Mouse (Mus musculus) adrenal gland, postnatal 25 days (tissue): ENCODE measurements around the gene Cnppd1. TPM values are rescaled to one million over a fixed set of nuclear protein-coding genes. Genes with fewer than 3 reads are reported as not detected.
A peak's percentile ranks its signal among the peaks of the same experiment; 100 is the strongest.

Source experiments
- DNase-seq: peaks from one replicate; pipeline ENCODE4 v3.0.0; 2021; ENCODE audit warnings: mixed read lengths
- long read RNA-seq: library from polyadenylated mRNA; stranded (forward); transcript quantifications from one replicate; pipeline ENCODE4 v2.0.0, GENCODE M21; 2021
- total RNA-seq: library from RNA; stranded (reverse); gene quantifications from 2 replicates; pipeline ENCODE4 v1.2.3, GENCODE M21; 2021

Gene Cnppd1
- total RNA-seq = 41.2 and 48.9 TPM in 2 replicates
- long read RNA-seq, transcript Cnppd1-208 (8 exons, 2,062 nt) = major isoform, 11 of 33 reads
- long read RNA-seq, partial matches to known transcripts = 3 of 33 reads
- long read RNA-seq, other reads (novel, unspliced or antisense) = 11 of 33 reads

DNA sequence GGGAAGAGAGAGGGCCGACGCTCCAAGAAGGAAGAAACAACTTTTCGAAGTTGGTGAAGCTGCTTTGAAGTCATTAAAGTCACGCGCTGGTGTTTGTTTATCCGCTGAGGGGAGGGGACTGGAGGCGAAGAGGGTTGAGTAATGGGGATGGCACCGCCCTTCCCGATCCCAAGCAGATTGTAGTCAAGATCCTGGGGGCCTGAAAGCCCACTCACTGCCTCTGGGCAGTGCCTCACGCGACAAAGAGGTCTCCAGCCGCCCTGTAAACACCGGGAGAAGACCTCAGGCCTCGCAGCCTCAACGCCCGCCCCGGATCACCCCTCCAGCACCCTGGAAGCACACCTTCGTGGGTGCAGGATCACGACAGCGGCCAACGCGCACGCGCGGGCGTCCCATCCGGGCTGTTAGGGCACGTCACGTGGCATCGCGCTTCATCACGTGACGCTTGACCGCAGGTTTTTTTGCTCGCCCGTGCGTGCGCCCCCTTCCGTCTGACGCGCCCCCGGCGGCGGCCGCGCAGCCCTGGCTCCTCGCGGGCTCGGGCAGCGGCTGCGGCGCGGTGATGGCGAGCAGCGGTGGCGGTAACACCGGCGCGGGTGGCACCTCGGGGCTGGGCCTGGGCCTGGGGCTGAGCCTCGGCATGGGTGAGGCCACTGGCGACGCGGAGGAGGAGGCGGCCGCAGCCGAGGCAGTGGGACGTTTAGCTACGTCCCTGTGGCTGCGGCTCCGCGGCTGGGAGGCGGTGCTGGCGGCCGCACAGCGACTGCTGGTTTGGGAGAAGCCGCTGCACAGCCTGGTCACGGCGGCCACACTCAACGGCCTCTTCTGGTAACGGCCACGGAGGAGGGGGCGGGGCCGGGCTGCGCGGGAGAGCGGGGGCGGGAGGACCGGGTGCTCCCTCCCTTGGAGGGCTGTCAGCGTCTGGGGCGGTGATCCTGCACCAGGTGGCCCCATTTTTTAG lies at the start of gene Cnppd1, which contains the start of gene Retreg2:
TSS of gene Cnppd1 (minus strand) at position 411 of the 961 bp plus-strand sequence.
TSS of gene Retreg2 (plus strand) at position 478 of the 961 bp plus-strand sequence.
- DNase-seq = peak; percentile 97

DNA sequence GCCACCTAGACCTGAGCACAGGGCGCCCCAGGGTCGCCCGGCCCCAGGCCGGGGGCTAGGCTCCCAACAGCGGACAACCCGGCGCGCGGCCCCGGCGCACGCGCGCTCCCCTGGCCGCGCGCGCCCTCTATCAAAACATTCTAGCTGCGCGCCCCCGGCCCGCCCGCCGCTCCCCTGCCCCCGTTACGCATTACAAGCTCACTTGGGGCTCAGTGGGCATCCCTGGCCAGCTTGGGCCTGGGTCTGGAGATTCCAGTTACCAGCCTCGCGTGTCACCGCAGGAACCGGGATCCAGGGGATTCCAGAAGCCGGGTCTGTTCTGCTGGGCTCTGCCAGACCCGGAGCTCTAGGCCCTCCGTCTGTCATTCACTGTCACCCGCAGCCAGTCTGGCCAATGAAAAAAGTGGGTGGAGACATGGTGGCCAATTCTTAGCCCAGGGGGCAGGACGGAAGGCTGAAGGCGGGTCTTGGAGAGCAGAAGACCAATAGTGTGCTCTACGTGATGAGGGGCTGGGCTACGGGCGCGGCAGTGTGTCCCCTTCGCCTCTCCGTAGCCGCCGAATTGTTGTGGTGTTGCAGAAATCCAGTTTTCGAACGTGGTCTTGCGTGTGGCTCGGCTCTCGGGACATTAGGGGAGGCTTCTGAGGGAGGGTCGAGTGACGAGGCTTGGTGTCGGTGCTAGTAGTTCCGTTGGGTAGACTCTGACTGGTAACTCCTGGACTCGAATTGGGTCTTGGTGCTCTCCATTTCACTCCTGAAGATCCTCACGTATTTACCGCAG lies 49.3 kb upstream of the Cnppd1 start, which contains the start of the genes Ankzf1 and Atg9a:
TSS of gene Ankzf1 (plus strand) at position 530 of the 781 bp plus-strand sequence.
TSS of gene Atg9a (minus strand) at position 575 of the 781 bp plus-strand sequence.
- peak; percentile 89 for DNase-seq

DNA sequence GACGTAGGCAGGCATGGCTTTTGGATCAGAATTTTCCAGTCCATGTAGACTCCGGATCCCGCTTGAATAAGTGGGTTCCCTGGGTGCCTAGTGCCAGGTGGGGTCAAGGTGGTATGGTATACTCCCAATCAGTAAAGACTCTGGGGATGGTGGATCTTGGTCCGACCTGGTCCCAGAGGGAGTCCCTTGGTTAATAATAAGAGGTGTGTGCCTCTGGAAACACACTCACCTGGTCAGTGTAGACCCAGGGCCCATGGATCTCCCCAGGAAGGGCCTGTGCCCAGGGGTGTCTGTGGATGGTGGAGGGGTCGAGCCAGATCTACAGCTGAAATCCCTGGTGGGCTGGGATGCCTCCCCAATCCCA lies 48.7 kb upstream of the Cnppd1 start:
- DNase-seq = no peak

DNA sequence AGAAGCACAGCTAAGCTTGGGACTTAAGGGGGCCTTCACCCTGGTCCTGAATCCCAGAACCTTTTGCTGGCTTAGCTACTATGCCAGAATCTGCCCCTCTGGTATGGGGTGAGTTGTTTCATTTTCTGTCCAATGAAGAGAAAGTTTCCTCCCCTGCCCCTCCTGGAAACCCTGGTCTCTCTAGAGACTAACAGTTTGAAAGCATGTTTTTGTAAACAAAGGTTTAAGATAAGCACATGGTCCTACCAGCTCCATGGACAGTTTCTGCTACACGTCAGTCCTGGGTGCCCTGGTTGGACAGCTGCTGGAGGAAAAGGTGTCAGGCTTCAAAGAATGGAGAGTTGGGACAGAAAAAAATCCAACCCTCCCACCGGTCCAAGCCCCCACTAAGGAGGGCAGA lies 48.1 kb upstream of the Cnppd1 start:
- DNase-seq = no peak

DNA sequence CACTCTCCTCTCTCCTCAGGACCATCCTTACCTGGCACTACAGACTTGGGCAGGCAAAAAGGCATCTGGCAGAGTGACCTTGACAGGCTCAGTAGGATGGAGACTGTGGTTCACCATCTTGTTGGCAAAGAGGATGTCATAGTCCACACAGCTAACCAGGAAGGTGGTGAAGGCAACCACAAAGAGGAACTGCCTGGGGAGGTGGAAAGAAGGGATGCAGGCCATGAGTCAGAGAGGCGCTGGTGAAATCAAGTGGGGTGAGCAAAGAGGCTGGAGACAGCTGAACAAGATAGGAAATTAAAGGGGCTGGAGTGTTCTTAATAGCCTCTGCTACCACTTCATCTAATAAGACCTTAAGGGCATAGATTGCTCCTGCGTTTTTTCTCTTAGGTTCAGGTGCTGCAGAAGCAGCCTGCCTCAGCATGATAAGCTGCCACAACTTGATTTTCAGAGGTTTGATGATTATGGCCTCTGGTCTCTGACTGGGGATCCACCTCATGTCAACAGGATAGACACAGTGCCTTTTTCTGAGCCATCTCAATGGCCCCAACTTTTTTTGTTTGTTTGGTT lies 45.5 kb upstream of the Cnppd1 start:
- no peak for DNase-seq

DNA sequence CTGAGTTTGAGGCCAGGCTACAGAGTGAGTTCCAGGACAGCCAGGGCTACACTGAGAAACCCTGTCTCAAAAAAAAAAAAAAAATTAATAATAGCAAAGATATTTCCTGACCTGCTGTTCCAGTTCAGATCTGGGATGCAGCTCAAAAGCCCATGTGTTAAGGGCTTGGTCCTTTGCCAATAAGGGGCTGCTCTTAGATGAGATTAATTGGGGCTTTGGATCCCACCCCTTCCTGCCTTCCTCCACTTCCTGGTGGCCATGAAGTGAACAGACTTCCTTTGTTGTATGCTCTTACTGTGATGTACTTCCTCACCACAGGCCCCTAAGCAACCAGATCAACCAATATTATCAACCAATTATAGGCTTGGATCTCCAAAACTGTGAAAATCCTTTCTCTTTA lies 44.6 kb upstream of the Cnppd1 start:
- no peak for DNase-seq

DNA sequence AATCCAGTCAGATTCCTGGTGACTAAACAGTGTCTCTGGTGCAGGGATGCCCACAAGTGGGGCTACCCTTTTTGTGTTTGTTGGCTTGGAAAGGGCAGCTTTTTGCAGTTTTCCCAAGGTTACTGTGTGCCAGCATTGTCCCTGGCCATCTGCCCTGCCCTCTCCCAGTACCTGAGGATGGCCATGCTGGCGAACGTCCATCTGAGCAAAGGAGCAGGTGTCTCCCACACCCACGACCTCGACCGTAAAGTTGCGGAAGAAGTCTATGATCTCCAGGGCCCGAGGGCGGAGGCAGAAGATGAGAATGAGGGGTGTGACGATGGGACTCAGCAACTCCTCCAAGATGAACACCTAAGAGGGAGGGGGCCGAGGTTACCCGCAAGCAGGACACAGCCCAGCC lies 43.0 kb upstream of the Cnppd1 start:
- no peak for DNase-seq

DNA sequence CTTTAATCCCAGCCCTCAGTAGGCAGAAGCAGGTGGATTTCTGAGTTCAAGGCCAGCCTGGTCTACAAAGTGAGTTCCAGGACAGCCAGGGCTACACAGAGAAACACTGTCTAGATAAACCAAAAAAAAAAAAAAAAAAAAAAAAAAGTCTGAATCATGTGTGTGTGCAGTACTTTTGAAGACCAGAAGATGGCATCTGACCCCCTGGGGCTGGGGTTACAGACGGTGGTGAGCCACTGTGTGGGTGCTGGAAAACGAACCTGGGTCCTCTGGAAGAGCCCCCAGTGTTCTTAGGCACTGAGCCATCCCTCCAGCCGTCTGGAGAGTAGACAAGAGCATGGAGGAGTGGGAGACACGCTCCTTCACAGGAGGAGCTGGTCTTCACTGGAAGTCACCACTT lies 39.6 kb upstream of the Cnppd1 start:
- no peak for DNase-seq

DNA sequence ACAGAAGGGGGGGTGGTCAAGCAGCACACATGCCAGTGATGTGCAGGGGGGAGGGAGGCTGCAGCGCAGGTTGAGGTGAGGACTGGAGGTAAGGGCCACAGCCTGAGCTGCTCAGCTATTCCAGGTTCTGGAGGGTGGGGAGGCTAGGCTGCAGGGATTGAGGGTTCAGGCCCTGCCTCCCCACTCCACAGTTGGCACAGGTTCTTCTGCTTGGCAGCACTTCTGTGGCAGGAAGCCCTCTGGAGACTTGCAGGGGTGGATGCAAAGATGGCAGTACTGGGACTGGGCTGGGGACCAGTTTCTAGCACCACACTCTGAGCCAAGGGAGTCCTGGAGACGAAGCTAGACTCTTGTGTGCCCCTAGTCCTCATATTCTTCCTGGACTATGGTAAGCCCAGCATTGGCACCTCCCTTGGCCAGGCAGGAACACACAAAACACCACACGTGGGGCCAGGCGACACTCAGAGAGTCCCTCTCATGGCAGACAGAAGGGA lies 38.9 kb upstream of the Cnppd1 start:
- no peak for DNase-seq

DNA sequence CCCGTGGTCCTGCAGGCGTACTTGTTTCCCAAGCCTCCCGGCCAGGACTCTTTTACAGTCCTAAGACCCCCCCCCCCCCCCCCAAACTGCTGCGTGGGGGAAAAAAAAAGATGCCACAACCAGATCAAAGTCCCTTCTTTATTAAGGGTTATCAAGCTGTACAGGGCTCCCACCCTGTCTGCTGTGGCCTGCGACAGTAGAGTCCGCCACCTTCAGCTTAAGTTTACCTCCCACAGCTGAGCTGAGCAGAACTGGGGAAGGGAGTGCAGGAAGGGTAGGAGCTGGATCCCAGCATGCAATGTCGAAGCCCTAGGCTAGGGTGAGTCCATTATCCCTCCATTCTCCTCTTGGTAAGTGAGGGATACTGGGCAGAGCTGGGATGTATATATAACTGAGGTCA lies 38.2 kb upstream of the Cnppd1 start:
- no peak for DNase-seq

DNA sequence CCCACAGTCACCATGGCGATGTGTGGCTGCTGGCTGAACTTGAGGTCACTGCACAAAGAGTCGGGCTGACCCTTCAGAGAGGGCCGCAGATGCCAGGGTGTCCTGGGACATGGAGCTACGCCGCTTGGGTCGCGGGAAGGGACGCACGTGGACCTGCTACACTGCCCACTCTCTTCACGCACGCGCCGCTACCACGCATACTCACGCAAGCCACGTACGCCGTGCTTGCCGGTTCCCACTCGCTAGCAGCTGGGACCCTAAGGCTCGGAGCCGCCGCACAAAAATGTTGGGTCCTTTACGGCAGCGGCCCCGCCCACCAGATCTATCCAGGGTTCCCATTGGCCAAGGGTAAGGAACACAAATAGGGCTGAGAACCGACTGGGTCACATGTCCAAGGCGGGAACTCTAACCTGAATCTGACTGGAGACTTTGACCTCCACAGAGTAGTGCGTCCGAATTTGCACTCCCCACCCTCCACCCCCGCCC lies 37.6 kb upstream of the Cnppd1 start, which contains the start of gene Abcb6:
TSS of gene Abcb6 (minus strand) at position 288 of the 486 bp plus-strand sequence.
- peak; percentile 85 for DNase-seq

DNA sequence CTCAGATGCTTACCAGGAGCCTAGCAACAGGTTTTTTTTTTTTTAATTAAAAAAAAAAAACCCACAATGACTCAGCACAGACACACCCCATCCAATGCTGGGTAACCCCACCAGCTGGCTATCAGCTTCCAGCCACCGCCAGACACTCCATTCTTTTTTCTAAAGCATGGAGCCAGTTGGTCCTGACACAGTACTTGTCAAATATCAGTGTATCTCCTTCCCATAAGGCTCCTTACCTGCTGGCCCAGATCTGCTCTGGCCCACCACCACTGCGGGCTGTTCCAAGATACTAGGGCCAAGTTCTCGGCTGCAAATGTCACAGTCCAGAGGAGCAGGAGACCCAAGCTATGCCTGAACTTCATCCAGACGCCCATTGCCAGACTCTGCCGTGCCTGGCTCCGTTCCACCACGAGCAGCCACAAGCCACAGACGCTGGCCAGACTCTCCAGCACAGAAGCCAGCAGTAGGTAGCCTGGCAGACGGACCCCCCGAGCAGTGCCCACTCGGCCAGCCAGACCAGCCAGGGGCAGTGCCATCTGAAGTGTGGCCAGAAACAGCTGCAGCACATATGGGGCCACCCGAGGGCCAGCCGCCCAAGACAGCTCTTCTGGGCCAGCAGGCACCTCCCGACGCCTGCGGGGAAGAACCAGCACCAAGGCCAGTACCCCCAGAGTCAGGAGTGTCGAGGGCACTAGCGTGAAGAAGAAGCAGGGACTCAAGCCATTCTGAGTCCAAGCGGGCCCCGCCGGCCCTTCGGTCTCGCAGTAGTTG lies 37.0 kb upstream of the Cnppd1 start:
- DNase-seq = peak; percentile 49

DNA sequence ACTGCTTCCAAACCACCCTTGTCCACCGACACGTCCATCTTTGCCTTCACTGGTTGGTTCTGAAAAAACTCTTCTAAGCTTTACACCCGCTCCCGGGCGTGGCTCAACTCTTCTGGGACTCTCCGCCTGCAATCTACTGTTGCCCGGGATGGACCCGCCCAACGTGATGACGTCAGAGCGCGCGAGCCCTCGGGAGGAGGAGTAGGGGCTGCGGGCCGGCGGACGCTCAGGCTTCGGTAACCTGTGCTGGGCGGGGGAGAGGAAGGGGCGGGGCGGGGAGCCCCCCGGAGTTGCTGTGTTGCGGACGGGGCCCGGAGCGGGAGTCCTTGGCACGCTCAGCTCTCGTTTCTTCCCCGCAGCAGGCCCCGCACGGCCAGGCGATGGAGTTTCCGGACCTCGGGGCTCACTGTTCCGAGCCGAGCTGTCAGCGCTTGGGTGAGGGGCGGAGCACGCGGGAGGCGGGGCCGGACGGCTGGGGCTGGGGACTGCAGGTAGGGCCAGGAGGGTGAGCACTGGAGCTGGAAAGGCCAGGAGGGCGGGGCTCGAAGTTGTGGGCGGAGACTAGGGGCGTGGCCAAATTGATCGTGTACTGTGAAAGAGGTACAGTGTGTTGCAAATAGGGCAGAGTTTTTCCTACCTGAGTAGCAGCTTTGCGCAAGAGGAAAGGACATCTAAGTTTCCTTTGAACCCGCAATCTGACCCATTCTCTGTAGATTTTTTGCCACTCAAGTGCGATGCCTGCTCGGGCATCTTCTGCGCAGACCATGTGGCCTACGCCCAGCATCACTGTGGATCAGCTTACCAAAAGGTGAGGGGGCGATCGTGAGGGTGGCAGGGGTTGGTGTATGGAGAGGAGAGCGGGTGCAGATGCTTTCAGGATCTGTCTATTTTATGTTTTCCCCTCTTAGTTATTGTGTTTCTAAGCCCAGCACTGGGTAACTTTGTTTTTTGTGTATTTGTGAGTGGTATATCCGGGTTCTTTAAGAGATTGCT lies 26.3 kb upstream of the Cnppd1 start, which contains the start of gene Zfand2b:
TSS of gene Zfand2b (plus strand) at position 175 of the 993 bp plus-strand sequence.
- DNase-seq = peak; percentile 99

DNA sequence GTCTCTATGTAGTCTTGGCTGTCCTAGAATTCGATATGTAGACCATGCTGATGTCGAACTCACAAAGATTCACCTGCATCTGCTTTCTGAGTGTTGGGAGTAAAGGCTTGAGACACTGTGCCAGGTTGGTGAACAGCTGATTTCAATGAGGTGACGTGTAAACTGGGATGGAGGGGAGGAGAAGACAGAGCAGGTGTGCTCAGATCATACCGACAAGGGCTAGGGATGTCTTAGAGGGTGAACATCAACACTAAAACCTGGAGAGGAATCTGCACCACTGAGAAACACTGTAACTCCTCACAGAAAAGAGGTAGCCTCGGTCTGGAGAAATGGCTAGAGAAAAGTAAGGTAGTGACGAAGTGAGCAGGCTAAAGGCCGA lies 25.6 kb upstream of the Cnppd1 start:
- DNase-seq = no peak

DNA sequence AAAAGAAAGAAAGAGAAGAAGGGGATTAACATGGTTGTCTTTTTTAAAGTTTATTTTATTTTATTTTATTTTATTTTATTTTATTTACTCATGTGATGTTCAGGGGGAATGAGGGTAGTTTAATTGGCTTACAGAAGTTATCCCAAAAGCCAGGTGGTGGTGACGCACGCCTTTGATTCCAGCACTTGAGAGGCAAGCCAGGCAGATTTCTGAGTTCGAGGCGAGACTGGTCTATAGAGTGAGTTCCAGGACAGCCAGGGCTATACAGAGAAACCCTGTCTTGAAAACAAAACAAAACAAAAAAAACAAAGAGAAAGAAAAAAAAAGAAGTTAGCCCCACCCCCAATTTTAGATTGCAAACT lies 17.7 kb upstream of the Cnppd1 start:
- DNase-seq = no peak

DNA sequence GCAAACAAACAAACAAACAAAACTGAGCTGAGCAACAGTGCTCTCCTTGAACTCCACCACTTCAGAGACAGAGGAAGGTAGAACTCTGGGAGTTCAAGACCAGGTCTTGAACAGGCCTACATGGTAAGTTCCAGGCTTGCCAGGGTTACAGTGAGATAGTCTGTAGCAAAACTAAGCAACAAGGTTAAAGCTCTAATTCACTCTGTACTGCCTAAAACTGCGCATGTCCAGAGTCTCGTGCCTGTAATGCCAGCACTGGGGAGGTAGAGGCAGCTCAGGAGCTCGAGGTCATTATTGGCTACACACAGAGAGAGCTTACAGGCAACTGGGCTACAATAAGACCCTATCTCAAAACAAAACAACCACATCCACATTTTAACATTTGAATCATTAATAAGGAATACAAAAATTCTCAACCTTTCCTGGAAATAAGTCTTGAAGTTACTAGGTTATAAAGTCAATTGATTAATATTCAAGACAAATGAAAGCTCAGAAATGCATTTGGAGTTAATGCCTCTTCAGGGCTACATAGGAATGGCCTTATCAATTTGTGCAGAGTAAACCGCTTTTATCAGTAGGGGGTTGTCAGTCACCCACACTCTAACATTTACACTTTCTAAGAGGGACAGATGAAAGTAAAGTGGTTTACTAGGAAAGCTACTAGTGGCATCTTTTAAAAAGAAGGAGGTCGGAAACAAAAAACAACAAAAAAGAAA lies 17.2 kb upstream of the Cnppd1 start:
- no peak for DNase-seq

DNA sequence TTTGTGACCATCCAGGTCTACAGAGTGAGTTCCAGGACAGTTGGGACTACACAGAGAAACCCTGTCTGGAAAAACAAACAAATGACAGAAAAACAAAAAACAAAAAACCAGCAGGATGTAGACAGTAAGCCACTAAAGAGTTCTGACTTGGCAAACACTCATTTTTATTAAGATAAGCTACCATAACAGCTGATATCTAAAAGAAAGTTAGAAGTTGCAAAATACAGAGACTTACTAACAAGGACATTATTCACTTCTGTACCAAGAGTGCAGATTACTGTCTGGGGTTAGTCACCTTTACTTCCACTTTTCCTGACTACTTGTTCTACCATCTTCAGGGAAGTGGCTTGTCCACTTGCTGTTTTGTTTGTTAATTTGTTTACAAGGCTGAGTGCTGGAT lies 16.5 kb upstream of the Cnppd1 start:
- DNase-seq = no peak

DNA sequence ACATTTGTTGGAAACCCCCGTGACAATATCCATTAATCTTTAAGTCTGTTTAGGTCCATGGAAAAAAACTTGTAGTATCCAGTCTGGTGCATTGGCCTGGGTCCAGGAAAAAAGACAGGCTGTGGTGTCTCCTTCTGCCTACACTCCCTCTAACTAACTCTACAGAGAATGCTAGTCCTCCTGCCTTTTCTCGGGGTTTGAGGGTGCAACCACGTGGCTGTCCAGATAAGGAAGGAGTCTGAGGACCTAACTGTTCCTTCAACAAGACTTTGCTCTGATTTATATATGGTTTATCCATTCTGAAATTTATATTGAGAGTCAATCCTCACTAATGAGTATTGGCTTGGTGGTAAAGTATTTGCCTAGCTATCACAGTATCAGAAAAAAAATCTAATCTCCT lies 13.3 kb upstream of the Cnppd1 start:
- no peak for DNase-seq

DNA sequence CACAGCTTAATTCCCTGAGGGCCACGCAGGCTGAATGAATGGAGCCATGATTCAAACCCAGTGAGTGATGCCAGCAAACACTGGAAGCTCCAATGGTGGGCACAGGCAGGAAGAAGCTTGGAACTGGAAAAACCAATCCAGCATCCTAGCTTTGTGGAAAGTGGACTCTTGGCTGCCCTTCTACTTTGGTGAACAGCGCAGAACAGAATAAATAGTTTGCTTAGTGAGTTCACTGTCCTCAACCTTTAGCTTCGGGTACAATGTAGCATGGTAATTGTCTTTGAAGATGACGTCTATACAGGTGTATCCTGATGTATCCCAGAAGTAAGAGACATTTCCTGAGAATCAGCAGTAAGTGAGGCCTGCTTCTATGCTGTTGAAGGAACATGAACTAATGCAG lies 6.2 kb upstream of the Cnppd1 start:
- no peak for DNase-seq
